Mouse (Mus musculus) liver, embryonic 14.5 days (tissue): ENCODE results near the gene Bzw2. TPM values are rescaled to one million over a fixed set of nuclear protein-coding genes. Genes with fewer than 3 reads are reported as not detected.
A peak's percentile ranks its signal among the peaks of the same experiment; 100 is the strongest.
"Not testable (repeated sequence)": the region's sequence is repeated elsewhere in the genome, so short reads cannot be mapped to it uniquely, and the experiment has no call there.

Experiments
- ATAC-seq: fragments of 200-750 bp; cut with Nextera tagmentation; 2 replicates; pipeline ENCODE4 v1.8.0; 2017; ENCODE audit warnings: moderate number of reproducible peaks, mild to moderate bottlenecking, moderate library complexity; ENCODE audit not compliant: insufficient read depth
- DNase-seq, 3 experiments: peaks; one replicate each; pipeline ENCODE4 v3.0.0-alpha.2; 2012 to 2013; ENCODE audit warnings: low read depth in 3 of 3, low spot score in 3 of 3
- H3K27ac ChIP-seq: fragments of 300-500 bp; sonication (generic); 2 replicates; pipeline ENCODE4 v1.5.1; 2014; ENCODE audit warnings: moderate library complexity, mild to moderate bottlenecking, control low read depth, inconsistent platforms
- H3K27me3 ChIP-seq: fragments of 300-500 bp; sonication (generic); 2 replicates; pipeline ENCODE4 v1.6.1; 2014; ENCODE audit warnings: mild to moderate bottlenecking, low read length, moderate library complexity; ENCODE audit not compliant: control insufficient read depth, insufficient read depth
- H3K36me3 ChIP-seq: fragments of 300-500 bp; sonication (generic); replicated peaks from 2 replicates; pipeline ENCODE4 v1.6.1; 2014; ENCODE audit warnings: low read depth; ENCODE audit not compliant: control insufficient read depth, insufficient read depth
- H3K4me1 ChIP-seq, 2 experiments: fragments of 200-500 bp in 1 of 2; fragments of 300-500 bp in 1 of 2; sonication (generic) in 1 of 2; replicated peaks; 2 replicates each; pipeline ENCODE4 v1.6.1; 2012 to 2014; ENCODE audit warnings: antibody characterized with exemption in 1 of 2, inconsistent platforms in 1 of 2, low read length in 1 of 2; ENCODE audit not compliant: control insufficient read depth in 2 of 2, insufficient read depth in 2 of 2
- H3K4me2 ChIP-seq: fragments of 300-500 bp; sonication (generic); 2 replicates; pipeline ENCODE4 v1.6.1; 2014; ENCODE audit warnings: low read depth, mild to moderate bottlenecking, control low read depth, moderate library complexity
- H3K4me3 ChIP-seq, 2 experiments: fragments of 200-500 bp in 1 of 2; fragments of 300-500 bp in 1 of 2; sonication (generic) in 1 of 2; 2 replicates each; pipeline ENCODE4 v1.5.1; 2012 to 2014; ENCODE audit warnings: low read depth in 2 of 2, low read length in 2 of 2, mild to moderate bottlenecking in 2 of 2, control low read depth in 1 of 2, inconsistent platforms in 1 of 2, moderate library complexity in 1 of 2; ENCODE audit not compliant: insufficient read depth in 1 of 2
- H3K9ac ChIP-seq: fragments of 300-500 bp; sonication (generic); replicated peaks from 2 replicates; pipeline ENCODE4 v1.6.1; 2014; ENCODE audit warnings: mild to moderate bottlenecking, control low read depth, moderate library complexity
- H3K9me3 ChIP-seq: fragments of 300-500 bp; sonication (generic); 2 replicates; pipeline ENCODE4 v1.6.1; 2016; ENCODE audit warnings: low read length, mixed read lengths; ENCODE audit not compliant: control insufficient read depth
- CTCF ChIP-seq: IDR thresholded peaks from 2 replicates; pipeline ENCODE4 v1.5.1; 2016; ENCODE audit warnings: antibody characterized with exemption, low read depth, control low read depth
- EP300 ChIP-seq: IDR thresholded peaks from 2 replicates; pipeline ENCODE4 v1.6.1; 2016; ENCODE audit warnings: antibody characterized with exemption, low read depth
- WGBS: fragments of 180-500 bp; shearing (Covaris S2); extraction: QIAGEN DNeasy Blood & Tissue Kit; methylation state at CpG from one replicate; pipeline ENCODE4 v1.1.7; 2014; ENCODE audit not compliant: insufficient replicate concordance; 5-methylcytosine and 5-hydroxymethylcytosine counted together
- polyA plus RNA-seq, 2 experiments: library from polyadenylated mRNA; depleted of rRNA in 1 of 2; stranded (reverse) in 1 of 2; unstranded in 1 of 2; fragments of >200 nt; fragmentation: Nextera tagmentation in 1 of 2; extraction: Ambion mirVana in 1 of 2; gene quantifications; 2 replicates each; pipeline versions ENCODE4 v1.2.1 to v1.2.3; 2012 to 2014

The Bzw2 gene
- polyA plus RNA-seq (2012; rRNA removed) (17.6 and 27.2 TPM in 2 replicates), polyA plus RNA-seq (2014; fragmentation: Nextera tagmentation; extraction: Ambion mirVana) (50.3 and 53.8 TPM in 2 replicates)

DNA sequence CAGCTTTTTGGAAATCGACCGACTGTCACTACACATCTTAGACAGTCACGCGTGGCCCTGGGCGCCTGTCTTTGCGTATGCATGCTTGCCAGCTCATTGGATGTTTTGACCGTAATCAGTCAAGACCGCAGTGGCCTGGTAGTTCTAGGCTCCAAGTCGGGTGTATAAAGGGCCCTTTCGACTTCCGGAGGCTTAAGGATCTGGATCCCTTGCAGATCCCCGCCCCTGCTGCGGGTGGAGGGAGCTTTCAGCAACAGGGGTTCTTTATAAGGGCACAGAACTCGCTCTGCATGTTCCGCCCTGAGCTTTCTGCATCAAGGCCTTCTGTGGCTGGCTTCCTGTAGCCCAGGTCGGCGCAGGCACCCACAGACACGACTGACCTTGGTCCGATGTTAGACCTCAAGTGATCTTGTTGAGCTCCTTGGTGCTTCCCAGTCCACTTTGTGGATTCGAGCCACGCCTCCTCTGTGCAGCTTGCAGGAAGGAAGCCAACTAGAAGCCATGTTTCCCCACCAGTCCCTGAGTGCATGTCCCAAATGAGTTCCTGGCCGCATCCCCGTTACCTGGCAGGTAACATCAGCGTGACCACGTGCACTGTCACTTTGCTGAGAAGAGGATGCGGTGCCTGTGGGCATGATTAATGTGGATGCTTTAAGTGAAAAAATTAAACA, at the start of gene Bzw2:
TSS of gene Bzw2 (minus strand) at position 443 of the 671 bp plus-strand sequence.
- peak within 1 kb of the TSS; percentile 75 for H3K9ac ChIP-seq
- peaks cover 3 to 18% of the 10 kb centered on the region in 2 experiments; a peak in 3 of 4 replicates for H3K4me1 ChIP-seq
- H3K9me3 ChIP-seq, result no peaks in the 10 kb centered on the region
- DNase-seq (peak; percentile 43 to 54 (median 53)), ATAC-seq (peak; percentile 19)
- H3K27ac ChIP-seq, result peak within 1 kb of the TSS; percentile 53
- 4% methylated on average over 26 of the region's 26 CpGs for WGBS
- no peaks in the 10 kb centered on the region for H3K27me3 ChIP-seq
- peak within 1 kb of the TSS; percentile 86 for H3K4me2 ChIP-seq
- H3K4me3 ChIP-seq, result peak within 1 kb of the TSS; percentile 72 to 82
- H3K36me3 ChIP-seq, result no peaks in the 10 kb centered on the region
- TF ChIP-seq CTCF, result no peak
- TF ChIP-seq EP300, result no peak

DNA sequence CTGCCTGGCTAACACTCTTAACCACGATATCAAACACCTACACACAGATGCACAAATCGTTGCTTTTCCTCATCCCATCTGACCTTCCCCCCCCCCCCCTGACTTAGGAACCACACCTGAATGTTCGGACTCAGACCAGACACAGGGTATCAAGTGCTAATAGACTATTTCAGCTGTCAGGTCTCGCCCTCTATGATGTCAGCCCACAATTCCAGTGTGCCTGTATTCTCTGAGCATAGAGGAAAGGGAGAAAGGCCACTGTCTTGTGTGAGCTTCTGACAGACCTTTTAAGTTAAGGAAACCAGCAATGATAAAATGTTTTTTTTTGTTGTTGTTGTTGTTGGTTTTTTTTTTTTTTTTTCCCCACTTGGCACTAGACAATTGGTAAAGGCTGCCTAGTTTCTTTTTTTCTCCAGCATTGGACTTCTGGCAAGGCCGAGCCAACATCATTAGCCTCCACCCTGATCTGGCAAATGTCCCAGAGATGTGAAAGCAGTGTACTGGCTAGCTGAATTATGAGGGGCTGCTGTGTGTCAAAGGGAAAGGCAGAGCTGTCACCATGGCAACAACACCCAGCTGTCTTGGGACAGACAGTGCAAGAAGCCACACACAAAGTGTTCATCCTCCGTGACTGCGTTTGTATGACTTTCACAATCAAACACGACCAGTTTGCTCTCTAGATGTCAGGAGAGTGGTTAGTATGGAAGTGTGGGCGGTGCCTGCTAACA, 49.4 kb upstream of the Bzw2 start:
- TF ChIP-seq EP300 (no peak), CTCF (no peak)
- DNase-seq (no peak), ATAC-seq (no peak)
- Histone ChIP-seq H3K4me3 (no peak overlapping the region), H3K27me3 (no peaks in the 10 kb centered on the region), H3K9me3 (no peaks in the 10 kb centered on the region), H3K4me1 (no peaks in the 10 kb centered on the region), H3K9ac (no peak overlapping the region), H3K36me3 (no peaks in the 10 kb centered on the region), H3K4me2 (no peak overlapping the region), H3K27ac (no peak overlapping the region)
- WGBS, result 53% methylated on average over 9 of the region's 9 CpGs

DNA sequence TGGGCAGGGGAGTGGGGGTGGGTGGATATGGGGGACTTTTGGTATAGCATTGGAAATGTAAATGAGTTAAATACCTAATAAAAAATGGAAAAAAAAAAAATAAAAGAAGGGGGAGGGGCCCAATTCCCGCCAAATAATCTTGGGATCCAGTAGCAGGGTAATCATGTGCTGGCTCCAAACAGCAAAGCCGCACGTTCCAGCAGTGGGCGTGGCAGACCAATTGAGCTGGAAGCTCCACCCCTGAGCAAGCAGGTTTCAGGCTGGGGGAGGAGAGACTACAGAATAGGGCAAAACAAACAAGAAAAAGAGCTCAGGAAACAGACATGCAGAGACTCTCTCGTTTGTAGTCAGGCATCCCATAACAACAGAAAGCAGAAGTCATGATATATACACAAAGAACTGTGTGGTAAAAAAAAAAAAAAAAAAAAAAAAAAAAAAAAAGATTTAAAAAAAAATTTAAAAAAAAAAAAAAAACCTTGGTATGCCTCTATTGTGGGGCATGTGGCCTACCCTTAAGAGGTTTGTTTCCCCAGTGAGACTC, 47.8 kb upstream of the Bzw2 start:
- not testable (repeated sequence) for H3K9me3 ChIP-seq, H3K9ac ChIP-seq, H3K36me3 ChIP-seq, H3K27ac ChIP-seq, ATAC-seq, H3K4me3 ChIP-seq, H3K4me2 ChIP-seq, H3K4me1 ChIP-seq, DNase-seq, H3K27me3 ChIP-seq
- 36% methylated on average over 5 of the region's 5 CpGs for WGBS

DNA sequence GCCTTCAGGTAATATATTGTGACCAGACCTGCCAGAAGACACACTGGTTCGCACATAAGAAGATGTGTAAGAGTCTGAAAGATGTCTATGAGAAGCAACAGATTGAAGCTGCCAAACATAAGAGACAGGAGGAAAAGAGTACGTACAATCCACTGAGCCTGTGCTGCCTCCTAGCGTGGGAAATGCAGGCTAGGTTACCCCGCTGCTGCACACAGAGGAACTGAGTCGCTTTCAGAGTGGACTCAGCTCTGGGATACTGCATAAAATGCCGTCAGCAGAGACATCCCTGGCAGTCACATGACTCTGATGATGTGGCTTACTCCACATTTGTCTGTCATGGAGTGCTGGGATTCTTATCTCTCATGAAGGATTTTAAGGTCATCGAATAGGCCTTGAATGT, 37.1 kb upstream of the Bzw2 start:
- ATAC-seq, result no peak
- TF ChIP-seq EP300, result no peak
- no peak for TF ChIP-seq CTCF
- no peak for DNase-seq
- 75% methylated on average over 7 of the region's 7 CpGs for WGBS
- Histone ChIP-seq H3K9ac (no peak overlapping the region), H3K27ac (no peak overlapping the region), H3K9me3 (no peaks in the 10 kb centered on the region), H3K4me2 (no peak overlapping the region), H3K27me3 (no peaks in the 10 kb centered on the region), H3K36me3 (no peaks in the 10 kb centered on the region; the same call in 1 of the 2 replicates), H3K4me3 (no peak overlapping the region), H3K4me1 (no peaks in the 10 kb centered on the region)

DNA sequence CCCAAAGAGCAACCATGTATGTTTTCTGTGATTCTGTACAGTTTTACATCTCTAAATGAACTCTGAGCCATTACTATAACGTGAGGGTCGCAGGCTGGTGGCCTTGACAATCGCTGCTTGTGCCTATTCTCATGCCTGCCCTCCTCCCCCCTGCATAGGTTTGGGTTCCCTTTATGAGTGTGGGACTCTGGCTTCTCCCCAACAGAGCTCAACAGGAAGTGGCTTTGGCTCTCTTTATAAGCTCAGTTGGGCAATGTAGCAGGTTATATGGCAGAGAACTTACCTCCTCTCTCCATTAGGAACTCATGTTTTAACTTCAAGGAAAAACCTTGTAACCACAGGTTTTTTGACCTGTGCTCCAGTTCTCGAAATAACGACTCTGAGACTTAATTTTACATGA, 32.5 kb upstream of the Bzw2 start:
- Histone ChIP-seq H3K27ac (no peak overlapping the region), H3K9ac (no peak overlapping the region), H3K4me2 (no peak overlapping the region), H3K4me1 (0 out of 4 replicates have a peak, but pooled peaks cover 0 to 2% of the 10 kb centered on the region in 2 experiments), H3K9me3 (no peaks in the 10 kb centered on the region), H3K4me3 (no peak overlapping the region), H3K36me3 (no peaks in the 10 kb centered on the region; the same call in none of the 2 replicates), H3K27me3 (no peaks in the 10 kb centered on the region)
- DNase-seq (no peak), ATAC-seq (no peak)
- 72% methylated on average over 5 of the region's 5 CpGs for WGBS
- TF ChIP-seq CTCF, result no peak
- TF ChIP-seq EP300, result no peak
